Mouse (Mus musculus): ENCODE measurements around the gene Adk.

Adk gene

GRCm38 (mm10) chr14:21359896-21360525, 307.6 kb downstream of the Adk start:
- no peak for DNase-seq

- no peak for DNase-seq
These were observed 314.7 kb downstream of the Adk start for GRCm38 (mm10) chr14:21367095-21367494.

- DNase-seq: no peak
These were observed 316.2 kb downstream of the Adk start for GRCm38 (mm10) chr14:21368622-21369021.

- peak; percentile 4 for DNase-seq
These were observed 316.8 kb downstream of the Adk start for GRCm38 (mm10) chr14:21369127-21369526.

- no peak for DNase-seq
These were observed 319.6 kb downstream of the Adk start for GRCm38 (mm10) chr14:21371946-21372345.

GRCm38 (mm10) chr14:21372689-21373088, 320.3 kb downstream of the Adk start:
- DNase-seq: no peak

GRCm38 (mm10) chr14:21383701-21384428, 331.5 kb downstream of the Adk start:
- no peak for DNase-seq

- no peak for DNase-seq
These were observed 347.1 kb downstream of the Adk start for GRCm38 (mm10) chr14:21399506-21399905.

- no peak for DNase-seq
These were observed 349.8 kb downstream of the Adk start for GRCm38 (mm10) chr14:21402157-21402601.

- DNase-seq: no peak
These were observed 350.4 kb downstream of the Adk start for GRCm38 (mm10) chr14:21402621-21403405.

GRCm38 (mm10) chr14:21406946-21407345, 354.6 kb downstream of the Adk start:
- no peak for DNase-seq

- DNase-seq: no peak
These were observed 356.5 kb downstream of the Adk start for GRCm38 (mm10) chr14:21408846-21409245.

GRCm38 (mm10) chr14:21410769-21411477, 358.5 kb downstream of the Adk start:
- no peak for DNase-seq

GRCm38 (mm10) chr14:21411524-21411923, 359.1 kb downstream of the Adk start:
- DNase-seq: no peak

- DNase-seq: no peak
These were observed 366.0 kb downstream of the Adk start for GRCm38 (mm10) chr14:21418332-21418731.

- DNase-seq: no peak
These were observed 375.0 kb downstream of the Adk start for GRCm38 (mm10) chr14:21427369-21427768.

- DNase-seq: no peak
These were observed 381.0 kb downstream of the Adk start for GRCm38 (mm10) chr14:21433415-21433814.

GRCm38 (mm10) chr14:21433995-21434394, 381.6 kb downstream of the Adk start:
- no peak for DNase-seq

- DNase-seq: no peak
These were observed 382.3 kb downstream of the Adk start for GRCm38 (mm10) chr14:21434686-21435085.

GRCm38 (mm10) chr14:21439785-21440184, 387.4 kb downstream of the Adk start:
- DNase-seq: no peak

GRCm38 (mm10) chr14:21440526-21440925, 388.2 kb downstream of the Adk start:
- no peak for DNase-seq

- DNase-seq: no peak
These were observed 389.6 kb downstream of the Adk start for GRCm38 (mm10) chr14:21441772-21442533.
